Mouse (Mus musculus) regulatory T cell (primary cell): ENCODE results near the gene Rpl38.

ENCODE experiments used
- in situ Hi-C: fragments of 300-600 bp; cut with MboI, MseI; formaldehyde crosslinking; loops from one replicate; pipeline ENCODE4 v1.15.1; 2025; ENCODE audit warnings: high pct_unique_total_duplicates

Gene Rpl38

GRCm38 (mm10) chr11:114676896-114677530 lies 8.7 kb downstream of the Rpl38 start:
- in situ Hi-C loops, result no loop called here

- in situ Hi-C loops, result no loop called here
Observed at GRCm38 (mm10) chr11:114679582-114679981, 11.3 kb downstream of the Rpl38 start.

DNA sequence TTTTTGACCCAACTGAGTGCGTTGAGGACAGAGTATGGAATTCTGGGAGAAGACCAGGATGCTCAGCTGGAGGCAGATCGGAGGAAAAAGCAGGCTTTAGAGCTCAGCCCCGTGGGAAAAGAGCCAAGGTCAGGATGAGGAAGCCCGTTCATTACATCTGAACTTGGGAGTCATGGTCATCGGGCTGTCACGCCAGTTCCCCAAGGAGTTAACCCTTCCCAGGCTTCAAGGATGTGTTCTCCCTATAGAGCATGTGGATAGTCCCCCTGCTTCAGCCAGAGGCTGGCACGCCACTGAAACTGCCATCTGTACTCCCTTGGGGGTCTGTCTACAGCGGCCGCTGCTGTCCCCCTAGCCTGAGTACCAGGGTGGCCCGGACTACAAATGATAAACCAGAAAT lies 12.0 kb downstream of the Rpl38 start:
- in situ Hi-C loops, result no loop called here

DNA sequence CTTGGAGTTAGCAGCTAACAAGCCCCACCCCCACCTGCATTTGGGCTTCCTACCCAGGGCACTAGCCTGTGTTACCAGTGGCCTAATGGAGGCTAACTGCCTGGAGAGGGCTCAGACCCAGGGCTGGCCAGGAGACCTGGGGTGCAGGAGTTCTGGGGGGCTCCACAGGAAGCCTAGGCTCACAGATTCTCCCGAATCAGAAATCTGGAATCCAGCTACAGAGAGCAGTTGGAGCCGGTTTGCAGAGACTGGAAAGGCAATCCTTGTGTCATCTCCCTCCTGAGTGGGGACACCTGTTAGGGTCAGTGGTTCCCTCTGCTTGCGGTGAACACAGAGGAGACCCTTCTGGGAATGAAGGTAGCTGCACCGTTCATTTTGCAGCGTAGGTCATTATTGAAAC lies 12.7 kb downstream of the Rpl38 start:
- in situ Hi-C loops, result no loop called here

DNA sequence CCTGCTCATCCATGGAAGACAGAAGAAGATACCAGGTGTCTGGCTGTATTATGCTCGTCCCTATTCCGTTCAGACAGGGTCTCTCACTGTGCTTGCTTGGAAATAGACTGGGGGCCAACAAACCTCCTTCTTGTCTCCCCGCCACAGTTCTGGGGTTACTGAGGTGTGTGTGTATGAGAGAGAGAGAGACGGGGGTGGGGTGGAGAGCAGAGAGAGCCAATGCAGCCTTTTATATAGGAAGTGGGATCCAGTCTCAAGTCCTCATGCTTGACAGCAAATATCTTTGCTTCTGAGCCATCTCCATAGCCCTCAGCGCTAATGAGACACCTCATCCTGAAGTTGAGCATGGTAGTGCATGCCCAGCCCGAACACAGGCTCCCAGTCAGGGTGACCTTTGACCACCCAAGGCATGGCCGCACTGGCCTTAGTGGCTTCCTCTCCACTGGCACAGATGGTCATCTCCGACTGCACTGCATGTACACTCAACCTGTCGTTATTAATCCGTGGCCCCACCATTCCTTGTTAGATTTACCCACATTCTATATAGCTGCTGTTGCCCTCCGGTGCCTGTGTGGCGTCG lies 14.1 kb downstream of the Rpl38 start:
- in situ Hi-C loops, result no loop called here

DNA sequence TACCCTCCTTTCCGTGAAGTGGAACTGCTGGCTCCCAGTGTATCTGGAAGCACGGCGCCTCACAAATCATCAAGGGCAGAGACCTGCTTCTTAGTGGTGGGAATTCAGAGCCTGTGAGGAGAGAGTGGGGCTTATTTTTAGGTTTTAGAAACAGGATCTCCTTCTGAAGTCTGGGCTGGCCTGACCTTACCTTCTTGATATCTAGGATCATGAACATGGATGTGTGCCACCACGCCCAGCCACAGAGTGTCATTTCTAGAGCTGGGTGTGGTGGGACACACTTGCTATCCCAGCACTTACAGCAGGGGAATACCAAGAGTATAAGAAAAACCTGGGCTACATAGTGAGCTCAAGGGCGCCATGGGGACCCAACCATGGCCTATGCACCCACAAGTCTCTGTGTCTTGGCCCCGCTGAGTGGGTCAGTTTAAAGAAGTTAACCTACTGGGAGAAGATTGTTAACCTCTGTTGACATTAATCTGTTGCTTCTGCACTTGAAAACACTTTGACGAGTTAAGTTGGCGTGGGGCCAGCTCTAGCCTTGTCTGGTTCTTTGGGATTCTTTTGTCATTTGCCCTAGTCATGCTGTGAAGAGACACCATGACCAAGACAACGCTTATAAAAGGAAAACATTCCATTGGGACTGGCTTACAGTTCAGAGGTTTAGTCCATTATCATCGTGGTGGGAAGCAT lies 14.9 kb downstream of the Rpl38 start:
- in situ Hi-C loops, result no loop called here

GRCm38 (mm10) chr11:114683722-114684621 lies 15.6 kb downstream of the Rpl38 start:
- in situ Hi-C loops, result no loop called here

DNA sequence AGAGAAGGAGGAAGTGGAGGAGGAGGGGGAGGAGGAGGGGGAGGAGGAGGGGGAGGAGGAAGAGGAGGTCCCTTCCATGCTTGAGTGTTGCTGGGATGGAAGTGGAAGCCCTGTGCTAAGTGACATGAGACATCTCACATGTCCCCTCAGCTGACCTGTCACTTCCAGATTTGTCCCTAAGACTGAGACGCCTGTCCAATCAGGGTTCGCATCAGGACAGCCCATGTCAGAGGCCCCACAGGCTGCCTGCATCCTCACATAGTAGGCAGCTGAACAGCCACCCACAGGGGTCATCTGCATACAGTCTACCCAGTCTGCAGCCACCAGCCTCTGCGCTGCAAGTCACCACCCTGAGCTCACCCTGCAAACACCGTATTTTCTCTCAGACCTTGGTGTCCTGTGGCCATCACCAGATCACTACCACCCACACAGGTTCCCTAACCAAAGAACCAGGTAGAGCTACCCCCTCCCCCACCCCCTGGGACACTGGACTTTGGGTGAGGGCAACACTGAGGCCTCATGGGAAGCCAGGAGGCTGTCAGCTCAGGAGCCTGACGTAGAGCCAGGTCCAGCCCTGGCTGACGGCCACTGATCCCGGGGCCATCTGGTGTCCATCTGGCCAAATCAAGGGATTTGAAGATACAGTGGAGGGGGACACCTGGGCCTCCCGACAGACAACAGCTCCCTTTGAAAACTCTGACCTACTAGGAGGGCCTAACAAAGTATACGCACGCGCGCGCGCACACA lies 16.5 kb downstream of the Rpl38 start:
- in situ Hi-C loops, result no loop called here

DNA sequence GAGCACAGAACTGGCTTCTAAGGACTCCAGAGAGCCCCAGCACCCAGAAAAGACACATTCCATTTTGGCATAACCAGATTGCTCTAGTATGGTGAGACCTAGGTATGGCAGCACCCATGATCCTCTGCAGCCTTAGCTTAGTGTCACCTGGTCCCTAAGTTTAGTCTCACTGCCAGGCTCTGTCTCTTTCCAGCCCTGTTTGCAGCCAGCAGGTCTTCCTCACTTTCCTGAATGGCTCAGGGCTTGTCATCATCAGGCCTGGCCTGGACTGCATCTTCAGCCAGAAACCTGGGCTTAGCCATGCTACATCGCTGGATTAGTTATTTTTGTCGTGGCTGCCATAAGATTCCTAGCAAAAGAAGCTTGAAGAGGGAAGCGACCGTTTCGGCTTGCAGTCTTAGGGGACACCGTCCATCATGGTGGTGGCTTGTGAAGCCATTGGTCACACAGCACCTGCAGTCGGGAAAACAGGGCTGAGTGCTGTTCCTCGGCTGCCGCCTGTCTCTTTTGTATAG lies 17.3 kb downstream of the Rpl38 start:
- in situ Hi-C loops, result no loop called here

GRCm38 (mm10) chr11:114686221-114686959 lies 18.1 kb downstream of the Rpl38 start:
- in situ Hi-C loops, result no loop called here

GRCm38 (mm10) chr11:114687574-114688188 lies 19.4 kb downstream of the Rpl38 start:
- in situ Hi-C loops, result no loop called here

- in situ Hi-C loops, result no loop called here
Observed at GRCm38 (mm10) chr11:114688729-114689128, 20.4 kb downstream of the Rpl38 start.

DNA sequence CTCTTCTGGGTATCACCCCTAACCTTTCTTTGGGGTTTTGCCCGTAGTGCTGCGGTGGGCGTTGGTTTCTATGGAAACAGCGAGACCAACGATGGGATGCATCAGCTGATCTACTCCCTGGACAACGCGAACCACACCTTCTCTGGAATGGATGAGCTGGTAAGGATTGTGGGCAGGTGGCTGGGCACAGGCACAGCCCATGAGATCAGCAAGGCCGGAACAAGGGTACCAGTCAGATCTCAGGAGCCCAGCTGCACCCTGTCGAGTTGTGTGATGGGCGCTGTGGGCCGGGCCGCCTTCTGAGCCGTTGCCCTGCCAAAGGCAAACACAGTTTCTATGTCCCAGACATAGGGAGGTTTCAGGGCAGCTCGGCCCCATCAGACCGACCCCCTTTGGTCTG lies 21.9 kb downstream of the Rpl38 start:
- in situ Hi-C loops, result no loop called here

DNA sequence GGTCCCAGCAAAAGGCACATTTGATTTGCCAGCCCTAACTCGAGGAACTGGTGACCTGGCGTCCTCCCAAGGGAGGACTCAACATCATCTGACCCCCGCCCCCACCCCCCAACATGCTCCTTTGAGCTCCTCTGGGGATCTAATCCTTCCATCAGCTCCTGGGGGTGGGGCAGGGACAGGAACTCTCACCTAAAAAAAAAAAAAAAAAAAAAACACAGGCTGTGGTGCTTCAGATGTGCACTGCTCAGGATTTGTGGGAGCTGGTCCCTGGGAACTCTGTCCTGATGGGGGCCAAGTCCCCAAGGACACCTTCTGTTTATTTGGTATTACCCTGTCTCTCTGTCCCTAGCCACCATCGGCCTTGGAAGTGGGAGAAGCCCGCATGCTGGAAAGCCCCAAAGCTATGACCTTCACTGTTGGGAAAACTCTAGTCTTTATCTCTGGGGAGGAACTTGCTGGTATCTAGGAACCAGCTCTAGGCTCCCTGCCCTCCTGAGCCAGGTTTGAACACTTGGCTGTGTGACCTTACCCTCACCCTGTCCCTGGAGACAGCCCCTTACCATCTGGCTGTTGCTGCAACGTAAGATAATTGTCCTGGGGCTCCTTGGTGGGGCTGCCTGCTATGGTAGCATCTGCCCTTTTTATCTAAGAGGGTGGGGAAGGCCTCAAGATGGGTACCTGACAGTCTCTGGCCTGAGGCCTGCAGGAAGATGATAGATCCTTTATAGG lies 23.3 kb downstream of the Rpl38 start:
- in situ Hi-C loops, result no loop called here

GRCm38 (mm10) chr11:114692601-114693000 lies 24.3 kb downstream of the Rpl38 start:
- in situ Hi-C loops, result no loop called here

GRCm38 (mm10) chr11:114693456-114693855 lies 25.1 kb downstream of the Rpl38 start:
- in situ Hi-C loops, result no loop called here

DNA sequence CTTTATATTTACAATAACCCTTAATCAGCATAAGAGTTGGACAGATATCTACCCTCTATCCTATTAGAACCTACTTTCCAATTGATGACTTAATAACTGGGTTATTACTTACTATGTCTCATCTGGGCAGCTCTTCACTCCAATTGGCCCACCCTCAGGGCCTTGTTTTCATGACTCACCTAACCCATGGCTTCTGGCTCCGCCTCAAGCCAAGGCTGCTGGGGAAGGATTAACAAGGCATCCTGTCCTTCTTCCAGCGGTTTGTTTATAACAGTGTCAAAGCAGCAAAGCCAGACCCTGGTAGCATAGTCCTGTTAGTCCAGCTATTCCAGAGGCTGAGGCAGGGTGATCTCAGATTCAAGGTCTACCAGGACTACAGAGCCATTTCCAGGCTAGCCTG lies 26.1 kb downstream of the Rpl38 start:
- in situ Hi-C loops, result no loop called here

- in situ Hi-C loops, result no loop called here
Observed at GRCm38 (mm10) chr11:114698496-114698895, 30.2 kb downstream of the Rpl38 start.

- in situ Hi-C loops, result no loop called here
Observed at GRCm38 (mm10) chr11:114699511-114699910, 31.2 kb downstream of the Rpl38 start.
